Mouse (Mus musculus) heart, embryonic 10.5 days (tissue): ENCODE results near the gene Dock8. TPM values are rescaled to one million over a fixed set of nuclear protein-coding genes. Genes with fewer than 3 reads are reported as not detected.

ENCODE experiments used
- DNase-seq: peaks from one replicate; pipeline ENCODE4 v3.0.0-alpha.2; 2017; ENCODE audit warnings: low spot score
- H3K27ac ChIP-seq: fragments of 300-500 bp; sonication (generic); 2 replicates; pipeline ENCODE4 v1.5.1; 2016; ENCODE audit warnings: mild to moderate bottlenecking
- H3K27me3 ChIP-seq: fragments of 300-500 bp; sonication (generic); 2 replicates; pipeline ENCODE4 v1.6.1; 2016; ENCODE audit warnings: mild to moderate bottlenecking; ENCODE audit not compliant: poor library complexity, insufficient read depth, severe bottlenecking
- H3K36me3 ChIP-seq: fragments of 300-500 bp; sonication (generic); 2 replicates; pipeline ENCODE4 v1.6.1; 2016; ENCODE audit warnings: mild to moderate bottlenecking, moderate library complexity
- H3K4me1 ChIP-seq: fragments of 300-500 bp; sonication (generic); 2 replicates; pipeline ENCODE4 v1.6.1; 2016; ENCODE audit warnings: mild to moderate bottlenecking
- H3K4me3 ChIP-seq: fragments of 300-500 bp; sonication (generic); 2 replicates; pipeline ENCODE4 v1.5.1; 2016; ENCODE audit warnings: mild to moderate bottlenecking, moderate library complexity
- H3K9me3 ChIP-seq: fragments of 300-500 bp; sonication (generic); 2 replicates; pipeline ENCODE4 v1.6.1; 2016; ENCODE audit warnings: mild to moderate bottlenecking, moderate library complexity
- WGBS: fragments of 180-500 bp; shearing (Covaris S2); methylation state at CpG from one replicate; pipeline ENCODE4 v1.1.7; 2016; 5-methylcytosine and 5-hydroxymethylcytosine counted together
- polyA plus RNA-seq: library from polyadenylated mRNA; unstranded; fragments of >200 nt; fragmentation: Nextera tagmentation; extraction: Ambion mirVana; gene quantifications from 2 replicates; pipeline ENCODE4 v1.2.1, GENCODE M21; 2016

The Dock8 gene
- polyA plus RNA-seq, 1 experiment from 2014 or later = 3.3 TPM

DNA sequence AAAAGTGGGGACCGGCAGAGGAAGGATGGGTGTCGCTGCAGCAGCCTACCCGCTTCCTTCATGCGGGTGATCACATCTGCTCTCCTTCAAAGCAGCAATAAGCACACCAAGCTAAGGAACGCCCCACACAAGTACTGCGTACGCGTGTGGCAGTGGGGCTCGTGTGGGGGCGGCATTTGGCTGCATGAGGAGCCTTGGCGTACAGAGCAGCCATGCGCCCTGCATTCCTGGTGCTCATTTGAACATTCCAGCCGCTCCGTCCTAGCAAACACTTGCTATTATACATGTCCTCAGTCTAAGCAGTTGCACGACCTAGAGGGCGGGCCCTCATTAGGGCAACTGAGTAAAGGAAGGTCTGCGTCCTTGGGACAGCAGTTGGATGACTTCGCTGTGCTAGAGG, 188.3 kb downstream of the Dock8 start:
- Histone ChIP-seq H3K27me3 (no peaks in the 10 kb centered on the region), H3K4me3 (no peak overlapping the region), H3K9me3 (no peaks in the 10 kb centered on the region), H3K36me3 (no peaks in the 10 kb centered on the region), H3K4me1 (peaks cover 23% of the 10 kb centered on the region), H3K27ac (no peak overlapping the region)
- DNase-seq = no peak
- WGBS = 73% methylated on average over 18 of the region's 18 CpGs

GRCm38 (mm10) chr19:25193751-25194150, 194.4 kb downstream of the Dock8 start:
- 95% methylated on average over 9 of the region's 9 CpGs for WGBS
- DNase-seq = no peak
- Histone ChIP-seq H3K4me1 (peaks cover 13% of the 10 kb centered on the region), H3K27me3 (no peaks in the 10 kb centered on the region), H3K36me3 (no peaks in the 10 kb centered on the region), H3K9me3 (no peaks in the 10 kb centered on the region), H3K4me3 (no peak overlapping the region), H3K27ac (no peak overlapping the region)

GRCm38 (mm10) chr19:25200081-25200860, 200.9 kb downstream of the Dock8 start:
- 53% methylated on average over 13 of the region's 13 CpGs for WGBS

GRCm38 (mm10) chr19:25203077-25203476, 203.7 kb downstream of the Dock8 start:
- Histone ChIP-seq H3K9me3 (no peaks in the 10 kb centered on the region), H3K27ac (no peak overlapping the region), H3K27me3 (no peaks in the 10 kb centered on the region), H3K4me3 (no peak overlapping the region), H3K4me1 (peaks cover 34% of the 10 kb centered on the region), H3K36me3 (no peaks in the 10 kb centered on the region)
- 86% methylated on average over 12 of the region's 12 CpGs for WGBS
- DNase-seq = no peak

More at GRCm38 (mm10) chr19:25200081-25200860, 200.9 kb downstream of the Dock8 start:
- Histone ChIP-seq H3K36me3 (no peaks in the 10 kb centered on the region), H3K4me3 (no peak overlapping the region), H3K27ac (peak overlapping the region; percentile 45), H3K9me3 (no peaks in the 10 kb centered on the region), H3K27me3 (no peaks in the 10 kb centered on the region), H3K4me1 (peaks cover 26% of the 10 kb centered on the region)
- no peak for DNase-seq

DNA sequence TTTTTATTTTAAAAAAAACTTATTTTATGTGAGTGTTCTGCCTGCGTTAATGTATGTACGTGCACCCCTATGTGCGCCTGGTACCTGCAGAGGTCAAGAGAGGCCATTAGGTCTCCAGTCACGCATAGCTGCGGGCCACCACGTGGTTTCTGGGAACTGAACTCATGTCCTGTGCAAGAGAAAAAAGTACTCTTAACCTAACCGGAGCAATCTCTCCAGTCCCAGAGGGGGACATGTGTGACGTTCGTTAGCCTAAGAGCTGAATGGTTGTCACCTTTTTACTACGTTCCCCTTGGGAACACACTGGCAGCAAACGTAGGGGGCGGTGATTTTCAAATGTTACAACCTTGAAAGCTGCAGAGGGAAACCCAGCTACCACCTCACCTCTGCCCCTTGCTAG, 207.6 kb downstream of the Dock8 start:
- no peak for DNase-seq
- no peaks in the 10 kb centered on the region for H3K27me3 ChIP-seq
- peaks cover 29% of the 10 kb centered on the region for H3K4me1 ChIP-seq
- 60% methylated on average over 12 of the region's 12 CpGs for WGBS
- no peaks in the 10 kb centered on the region for H3K9me3 ChIP-seq
- H3K4me3 ChIP-seq = no peak overlapping the region
- H3K36me3 ChIP-seq = no peaks in the 10 kb centered on the region
- no peak overlapping the region for H3K27ac ChIP-seq

GRCm38 (mm10) chr19:25207731-25208361, 208.5 kb downstream of the Dock8 start:
- 24% methylated on average over 23 of the region's 23 CpGs for WGBS
- no peaks in the 10 kb centered on the region for H3K9me3 ChIP-seq
- H3K27me3 ChIP-seq = no peaks in the 10 kb centered on the region
- peak overlapping the region; percentile 70 for H3K27ac ChIP-seq
- no peaks in the 10 kb centered on the region for H3K36me3 ChIP-seq
- H3K4me1 ChIP-seq = peaks cover 29% of the 10 kb centered on the region
- peak overlapping the region; percentile 18; the same call in 1 of the 2 replicates for H3K4me3 ChIP-seq
- DNase-seq = no peak

- H3K4me1 ChIP-seq = peaks cover 29% of the 10 kb centered on the region
- H3K9me3 ChIP-seq = no peaks in the 10 kb centered on the region
- no peaks in the 10 kb centered on the region for H3K27me3 ChIP-seq
- no peak for DNase-seq
- 66% methylated on average over 11 of the region's 11 CpGs for WGBS
- H3K36me3 ChIP-seq = no peaks in the 10 kb centered on the region
- H3K27ac ChIP-seq = 0 out of 2 replicates have a peak overlapping the region, but pooled peaks have one; percentile 70
- H3K4me3 ChIP-seq = no peak overlapping the region
These were observed 209.3 kb downstream of the Dock8 start for GRCm38 (mm10) chr19:25208596-25209110.

DNA sequence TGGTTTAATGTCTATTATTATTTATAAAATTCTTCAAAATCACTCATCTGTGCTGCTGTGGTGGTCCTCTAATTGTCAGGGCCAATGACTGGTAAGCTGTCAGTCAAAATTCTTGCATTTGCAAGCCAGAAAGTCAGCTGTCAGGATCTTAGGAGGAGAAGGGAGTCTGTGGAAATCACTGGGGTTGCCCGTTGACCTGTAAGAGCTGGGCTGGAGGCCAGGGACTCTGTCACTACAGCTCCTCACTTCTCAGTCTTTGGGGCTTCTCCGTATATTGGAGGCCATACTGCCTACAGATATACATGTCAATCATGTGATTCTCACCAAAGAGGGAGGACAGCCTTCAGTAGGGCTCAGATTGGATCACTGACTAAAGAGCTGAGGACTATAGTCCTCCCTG, 221.3 kb downstream of the Dock8 start:
- 71% methylated on average over 2 of the region's 2 CpGs for WGBS
- no peaks in the 10 kb centered on the region for H3K27me3 ChIP-seq
- H3K27ac ChIP-seq = no peak overlapping the region
- H3K36me3 ChIP-seq = no peaks in the 10 kb centered on the region
- H3K4me3 ChIP-seq = no peak overlapping the region
- peaks cover 9% of the 10 kb centered on the region for H3K4me1 ChIP-seq
- DNase-seq = no peak
- no peaks in the 10 kb centered on the region for H3K9me3 ChIP-seq

DNA sequence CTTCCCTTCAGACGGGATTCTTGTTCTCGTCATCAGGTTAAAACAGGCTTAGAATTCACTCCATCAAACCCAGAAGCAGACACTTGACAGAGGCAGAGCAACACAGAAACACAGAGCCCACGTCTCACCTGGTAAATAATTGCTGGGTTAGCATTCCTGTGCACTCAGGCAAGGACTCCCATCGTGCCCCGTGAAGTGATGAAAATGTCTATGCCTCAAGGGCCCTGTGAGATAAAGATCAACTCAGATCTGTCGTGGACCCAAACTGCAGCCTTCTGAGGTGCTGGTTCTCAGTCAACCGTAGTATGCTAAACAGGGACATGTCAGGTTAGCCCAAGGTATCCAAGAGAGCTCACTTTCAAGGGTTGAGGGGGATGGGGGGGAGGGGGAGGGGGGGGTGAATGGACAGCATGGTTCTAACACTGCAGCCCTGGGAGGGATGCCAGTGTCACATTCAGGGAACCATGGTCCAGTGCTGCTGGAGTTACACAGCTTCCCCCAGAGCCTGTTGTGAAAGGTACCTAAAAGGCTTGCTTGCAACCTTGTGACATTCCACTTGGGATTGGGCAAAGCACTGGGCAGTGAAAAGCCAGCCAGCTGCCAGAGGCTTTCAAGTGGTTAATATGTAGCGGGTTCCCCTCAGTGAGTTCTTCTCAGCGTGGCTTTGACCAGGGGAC, 222.8 kb downstream of the Dock8 start:
- no peak overlapping the region for H3K27ac ChIP-seq
- no peak overlapping the region for H3K4me3 ChIP-seq
- DNase-seq = no peak
- H3K4me1 ChIP-seq = peaks cover 9% of the 10 kb centered on the region
- H3K9me3 ChIP-seq = no peaks in the 10 kb centered on the region
- no peaks in the 10 kb centered on the region for H3K36me3 ChIP-seq
- H3K27me3 ChIP-seq = no peaks in the 10 kb centered on the region
- 56% methylated on average over 9 of the region's 9 CpGs for WGBS

GRCm38 (mm10) chr19:25230058-25230974, 231.0 kb downstream of the Dock8 start:
- no peaks in the 10 kb centered on the region for H3K9me3 ChIP-seq
- 85% methylated on average over 4 of the region's 4 CpGs for WGBS
- peaks cover 18% of the 10 kb centered on the region for H3K4me1 ChIP-seq
- no peak for DNase-seq
- no peak overlapping the region for H3K4me3 ChIP-seq
- no peak overlapping the region for H3K27ac ChIP-seq
- H3K36me3 ChIP-seq = no peaks in the 10 kb centered on the region
- peaks cover 2% of the 10 kb centered on the region; the same call in 1 of the 2 replicates for H3K27me3 ChIP-seq

- Histone ChIP-seq H3K27me3 (peaks cover 5% of the 10 kb centered on the region; the same call in 1 of the 2 replicates), H3K9me3 (no peaks in the 10 kb centered on the region), H3K4me1 (peaks cover 18% of the 10 kb centered on the region), H3K27ac (no peak overlapping the region), H3K36me3 (no peaks in the 10 kb centered on the region), H3K4me3 (no peak overlapping the region)
- WGBS = 76% methylated on average over 4 of the region's 4 CpGs
- no peak for DNase-seq
These were observed 231.6 kb downstream of the Dock8 start for GRCm38 (mm10) chr19:25230975-25231334.

DNA sequence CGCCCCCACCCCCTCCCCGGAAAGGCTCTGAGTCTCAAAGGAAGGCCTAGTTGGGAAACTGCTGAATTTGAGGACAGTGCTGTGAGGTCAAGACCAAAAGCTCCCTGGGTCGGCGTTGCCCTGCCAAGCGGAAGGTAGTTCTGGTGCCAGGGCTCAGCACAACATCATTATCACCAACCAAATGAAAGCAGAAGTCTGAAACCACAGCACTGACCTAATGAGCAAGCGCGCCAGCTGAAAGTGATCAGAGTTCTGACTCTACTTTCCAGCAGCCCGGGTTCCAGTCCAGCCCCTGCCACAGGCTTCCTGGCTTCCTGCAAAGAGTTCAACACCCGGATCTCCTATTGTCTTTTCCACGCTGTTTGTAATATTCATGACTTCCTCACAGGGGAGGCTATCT, 232.7 kb downstream of the Dock8 start:
- Histone ChIP-seq H3K4me3 (no peak overlapping the region), H3K27ac (no peak overlapping the region), H3K9me3 (no peaks in the 10 kb centered on the region), H3K36me3 (no peaks in the 10 kb centered on the region), H3K27me3 (peaks cover 9% of the 10 kb centered on the region; the same call in 1 of the 2 replicates), H3K4me1 (peaks cover 22% of the 10 kb centered on the region)
- no peak for DNase-seq
- 63% methylated on average over 10 of the region's 10 CpGs for WGBS
